Mouse (Mus musculus): ENCODE results near the gene Cdk19. TPM values are rescaled to one million over a fixed set of nuclear protein-coding genes. Genes with fewer than 3 reads are reported as not detected.

Gene Cdk19
- polyA plus RNA-seq, 1 experiment from 2014 or later, result 6.3 TPM

- Histone ChIP-seq H3K27ac (no peak overlapping the region), H3K9me3 (no peaks in the 10 kb centered on the region), H3K36me3 (no peaks in the 10 kb centered on the region), H3K9ac (no peak overlapping the region), H3K27me3 (replicated peaks) (no peaks in the 10 kb centered on the region), H3K4me3 (replicated peaks) (no peak overlapping the region), H3K4me1 (replicated peaks) (0 out of 2 replicates have a peak, but pooled peaks cover 10% of the 10 kb centered on the region), H3K4me2 (replicated peaks) (no peak overlapping the region)
- no peak for ATAC-seq
- 81% methylated on average over 9 of the region's 9 CpGs for WGBS
These were observed 14.7 kb downstream of the Cdk19 start for GRCm38 (mm10) chr10:40354081-40354480.

GRCm38 (mm10) chr10:40354556-40354955 is 15.2 kb downstream of the Cdk19 start:
- no peak overlapping the region for H3K4me2 ChIP-seq (replicated peaks)
- no peak overlapping the region for H3K27ac ChIP-seq
- 90% methylated on average over 1 of the region's 1 CpGs for WGBS
- no peak for ATAC-seq
- no peak overlapping the region for H3K9ac ChIP-seq
- H3K4me1 ChIP-seq (replicated peaks), result 0 out of 2 replicates have a peak, but pooled peaks cover 10% of the 10 kb centered on the region
- H3K4me3 ChIP-seq (replicated peaks), result no peak overlapping the region
- no peaks in the 10 kb centered on the region for H3K36me3 ChIP-seq
- H3K27me3 ChIP-seq (replicated peaks), result no peaks in the 10 kb centered on the region
- H3K9me3 ChIP-seq, result no peaks in the 10 kb centered on the region

- Histone ChIP-seq H3K36me3 (no peaks in the 10 kb centered on the region), H3K27ac (no peak overlapping the region), H3K27me3 (replicated peaks) (no peaks in the 10 kb centered on the region), H3K9me3 (no peaks in the 10 kb centered on the region), H3K9ac (no peak overlapping the region), H3K4me2 (replicated peaks) (no peak overlapping the region), H3K4me3 (replicated peaks) (no peak overlapping the region), H3K4me1 (replicated peaks) (peaks cover 4% of the 10 kb centered on the region; the same call in 1 of the 2 replicates)
- no peak for ATAC-seq
- 37% methylated on average over 2 of the region's 2 CpGs for WGBS
These were observed 18.8 kb downstream of the Cdk19 start for GRCm38 (mm10) chr10:40358166-40358565.

- Histone ChIP-seq H3K4me3 (replicated peaks) (no peak overlapping the region), H3K9ac (no peak overlapping the region), H3K4me1 (replicated peaks) (peaks cover 4% of the 10 kb centered on the region; the same call in 1 of the 2 replicates), H3K4me2 (replicated peaks) (no peak overlapping the region), H3K9me3 (no peaks in the 10 kb centered on the region), H3K27ac (no peak overlapping the region), H3K27me3 (replicated peaks) (no peaks in the 10 kb centered on the region), H3K36me3 (no peaks in the 10 kb centered on the region)
- ATAC-seq, result no peak
- 79% methylated on average over 2 of the region's 2 CpGs for WGBS
These were observed 19.8 kb downstream of the Cdk19 start for GRCm38 (mm10) chr10:40359131-40359530.

- Histone ChIP-seq H3K4me2 (replicated peaks) (no peak overlapping the region), H3K36me3 (no peaks in the 10 kb centered on the region), H3K27ac (no peak overlapping the region), H3K27me3 (replicated peaks) (no peaks in the 10 kb centered on the region), H3K9me3 (no peaks in the 10 kb centered on the region), H3K4me3 (replicated peaks) (no peak overlapping the region), H3K4me1 (replicated peaks) (peaks cover 4% of the 10 kb centered on the region), H3K9ac (no peak overlapping the region)
- ATAC-seq, result 0 out of 2 replicates have a peak, but pooled peaks have one; percentile 28
- 35% methylated on average over 3 of the region's 4 CpGs for WGBS
These were observed 23.6 kb downstream of the Cdk19 start for GRCm38 (mm10) chr10:40363004-40363403.

- 67% methylated on average over 5 of the region's 5 CpGs for whole genome bisulfite sequencing
- H3K36me3 ChIP-seq, result no peaks in the 10 kb centered on the region
- no peak overlapping the region for H3K27ac ChIP-seq
- no peaks in the 10 kb centered on the region for H3K27me3 ChIP-seq (replicated peaks)
- H3K4me3 ChIP-seq (replicated peaks), result no peak overlapping the region
- H3K4me2 ChIP-seq (replicated peaks), result no peak overlapping the region
- no peaks in the 10 kb centered on the region for H3K9me3 ChIP-seq
- ATAC-seq, result no peak
- no peak overlapping the region for H3K9ac ChIP-seq
- peaks cover 4% of the 10 kb centered on the region for H3K4me1 ChIP-seq (replicated peaks)
These were observed 25.4 kb downstream of the Cdk19 start for GRCm38 (mm10) chr10:40364642-40365361.

- H3K9ac ChIP-seq, result no peak overlapping the region
- no peaks in the 10 kb centered on the region for H3K36me3 ChIP-seq
- H3K4me1 ChIP-seq (replicated peaks), result peaks cover 4% of the 10 kb centered on the region
- H3K27ac ChIP-seq, result no peak overlapping the region
- H3K27me3 ChIP-seq (replicated peaks), result no peaks in the 10 kb centered on the region
- 77% methylated on average over 2 of the region's 2 CpGs for WGBS
- no peak overlapping the region for H3K4me2 ChIP-seq (replicated peaks)
- ATAC-seq, result no peak
- no peak overlapping the region for H3K4me3 ChIP-seq (replicated peaks)
- no peaks in the 10 kb centered on the region for H3K9me3 ChIP-seq
These were observed 26.6 kb downstream of the Cdk19 start for GRCm38 (mm10) chr10:40365991-40366390.

GRCm38 (mm10) chr10:40368516-40368915 is 29.2 kb downstream of the Cdk19 start:
- H3K9me3 ChIP-seq, result no peaks in the 10 kb centered on the region
- whole genome bisulfite sequencing, result 78% methylated on average over 1 of the region's 1 CpGs
- no peak overlapping the region for H3K9ac ChIP-seq
- H3K4me3 ChIP-seq (replicated peaks), result no peak overlapping the region
- H3K27ac ChIP-seq, result no peak overlapping the region
- no peak for ATAC-seq
- no peaks in the 10 kb centered on the region for H3K36me3 ChIP-seq
- H3K27me3 ChIP-seq (replicated peaks), result no peaks in the 10 kb centered on the region
- H3K4me2 ChIP-seq (replicated peaks), result no peak overlapping the region
- H3K4me1 ChIP-seq (replicated peaks), result peaks cover 7% of the 10 kb centered on the region

GRCm38 (mm10) chr10:40370156-40370555 is 30.8 kb downstream of the Cdk19 start:
- H3K4me2 ChIP-seq (replicated peaks), result no peak overlapping the region
- no peak overlapping the region for H3K9ac ChIP-seq
- H3K4me3 ChIP-seq (replicated peaks), result no peak overlapping the region
- H3K36me3 ChIP-seq, result no peaks in the 10 kb centered on the region
- ATAC-seq, result no peak
- no peaks in the 10 kb centered on the region for H3K27me3 ChIP-seq (replicated peaks)
- H3K27ac ChIP-seq, result no peak overlapping the region
- no peaks in the 10 kb centered on the region for H3K9me3 ChIP-seq
- peaks cover 7% of the 10 kb centered on the region; the same call in 1 of the 2 replicates for H3K4me1 ChIP-seq (replicated peaks)

GRCm38 (mm10) chr10:40371184-40371913 is 32.0 kb downstream of the Cdk19 start:
- Histone ChIP-seq H3K4me2 (replicated peaks) (peak overlapping the region; percentile 42; the same call in 1 of the 2 replicates), H3K27ac (no peak overlapping the region), H3K9me3 (no peaks in the 10 kb centered on the region), H3K36me3 (no peaks in the 10 kb centered on the region), H3K9ac (no peak overlapping the region), H3K27me3 (replicated peaks) (no peaks in the 10 kb centered on the region), H3K4me3 (replicated peaks) (no peak overlapping the region), H3K4me1 (replicated peaks) (peaks cover 7% of the 10 kb centered on the region; the same call in 1 of the 2 replicates)
- WGBS, result 56% methylated on average over 8 of the region's 8 CpGs
- no peak for ATAC-seq

GRCm38 (mm10) chr10:40371914-40372675 is 32.7 kb downstream of the Cdk19 start:
- ATAC-seq, result peak; percentile 62; the same call in 1 of the 2 replicates
- Histone ChIP-seq H3K4me3 (replicated peaks) (no peak overlapping the region), H3K36me3 (no peaks in the 10 kb centered on the region), H3K4me1 (replicated peaks) (peaks cover 7% of the 10 kb centered on the region; the same call in 1 of the 2 replicates), H3K4me2 (replicated peaks) (peak overlapping the region; percentile 42), H3K9ac (no peak overlapping the region), H3K27me3 (replicated peaks) (no peaks in the 10 kb centered on the region), H3K27ac (peak overlapping the region; percentile 58; the same call in 1 of the 2 replicates), H3K9me3 (no peaks in the 10 kb centered on the region)
- WGBS, result 33% methylated on average over 11 of the region's 11 CpGs

- no peak for ATAC-seq
- 88% methylated on average over 5 of the region's 5 CpGs for WGBS
- Histone ChIP-seq H3K9me3 (no peaks in the 10 kb centered on the region), H3K27me3 (replicated peaks) (no peaks in the 10 kb centered on the region), H3K36me3 (no peaks in the 10 kb centered on the region), H3K4me1 (replicated peaks) (peaks cover 7% of the 10 kb centered on the region; the same call in 1 of the 2 replicates), H3K27ac (no peak overlapping the region), H3K4me3 (replicated peaks) (no peak overlapping the region), H3K4me2 (replicated peaks) (no peak overlapping the region), H3K9ac (no peak overlapping the region)
These were observed 34.4 kb downstream of the Cdk19 start for GRCm38 (mm10) chr10:40373749-40374148.
